Mouse (Mus musculus) C2C12 (cell line): ENCODE measurements around the gene Tsen54.

Source experiments
- CEBPB ChIP-seq: IDR thresholded peaks from one replicate; pipeline ENCODE4 v1.6.1; 2011; ENCODE audit warnings: low read depth, mild to moderate bottlenecking, control low read depth, moderate library complexity
- CTCF ChIP-seq: IDR thresholded peaks from one replicate; pipeline ENCODE4 v1.5.1; 2011; ENCODE audit not compliant: control insufficient read depth, insufficient read depth, insufficient read length
- FOSL1 ChIP-seq: IDR thresholded peaks from one replicate; pipeline ENCODE4 v1.8.0; 2011; ENCODE audit warnings: mild to moderate bottlenecking, low read length; ENCODE audit not compliant: poor library complexity, insufficient read depth, severe bottlenecking
- MAX ChIP-seq: IDR thresholded peaks from one replicate; pipeline ENCODE4 v1.6.1; 2011; ENCODE audit warnings: mild to moderate bottlenecking, control low read depth
- MYOD1 ChIP-seq: IDR thresholded peaks from one replicate; pipeline ENCODE4 v1.6.1; 2011; ENCODE audit warnings: low read depth; ENCODE audit not compliant: control insufficient read depth, insufficient read length
- MYOG ChIP-seq: IDR thresholded peaks from one replicate; pipeline ENCODE4 v1.6.1; 2011; ENCODE audit not compliant: control insufficient read depth, insufficient read length; ENCODE audit errors: extremely low read depth
- USF1 ChIP-seq: IDR thresholded peaks from one replicate; pipeline ENCODE4 v1.6.1; 2011; ENCODE audit warnings: low read depth, mild to moderate bottlenecking, control low read depth, moderate library complexity

GRCm38 (mm10) chr11:115806154-115806553 is 8.4 kb upstream of the Tsen54 start:
- no peak for TF ChIP-seq MAX
- no peak for TF ChIP-seq CTCF
- TF ChIP-seq CEBPB: no peak
- no peak for TF ChIP-seq MYOG
- TF ChIP-seq USF1: no peak
- no peak for TF ChIP-seq MYOD1
- TF ChIP-seq FOSL1: no peak
